Mouse (Mus musculus) heart, embryonic 16.5 days (tissue): ENCODE results near the gene Afap1. TPM values are rescaled to one million over a fixed set of nuclear protein-coding genes. Genes with fewer than 3 reads are reported as not detected.

ENCODE experiments used
- ATAC-seq: fragments of 200-750 bp; cut with Nextera tagmentation; replicated peaks from 2 replicates; pipeline ENCODE4 v1.8.0; 2017; ENCODE audit warnings: moderate number of reproducible peaks; ENCODE audit not compliant: insufficient read depth, low FRiP score; ENCODE audit errors: extremely low read depth
- H3K27ac ChIP-seq: fragments of 300-500 bp; sonication (generic); 2 replicates; pipeline ENCODE4 v1.5.1; 2014; ENCODE audit warnings: mild to moderate bottlenecking, low read length, control low read depth, moderate library complexity
- H3K27me3 ChIP-seq: fragments of 300-500 bp; sonication (generic); 2 replicates; pipeline ENCODE4 v1.6.1; 2014; ENCODE audit warnings: low read length, mixed read lengths; ENCODE audit not compliant: control insufficient read depth, insufficient read depth
- H3K36me3 ChIP-seq: fragments of 300-500 bp; sonication (generic); 2 replicates; pipeline ENCODE4 v1.6.1; 2014; ENCODE audit not compliant: control insufficient read depth, insufficient read depth
- H3K4me1 ChIP-seq: fragments of 300-500 bp; sonication (generic); 2 replicates; pipeline ENCODE4 v1.6.1; 2014; ENCODE audit warnings: low read length, mixed read lengths; ENCODE audit not compliant: control insufficient read depth, insufficient read depth
- H3K4me2 ChIP-seq: fragments of 300-500 bp; sonication (generic); 2 replicates; pipeline ENCODE4 v1.6.1; 2014; ENCODE audit warnings: low read depth, mild to moderate bottlenecking, control low read depth, low read length
- H3K4me3 ChIP-seq: fragments of 300-500 bp; sonication (generic); 2 replicates; pipeline ENCODE4 v1.5.1; 2014; ENCODE audit warnings: mild to moderate bottlenecking, control low read depth, low read length
- H3K9ac ChIP-seq: fragments of 300-500 bp; sonication (generic); 2 replicates; pipeline ENCODE4 v1.6.1; 2014; ENCODE audit warnings: low read length, control low read depth
- H3K9me3 ChIP-seq: fragments of 300-500 bp; sonication (generic); replicated peaks from 2 replicates; pipeline ENCODE4 v1.6.1; 2016; ENCODE audit warnings: low read length; ENCODE audit not compliant: control insufficient read depth
- WGBS: fragments of 180-500 bp; shearing (Covaris S2); extraction: QIAGEN DNeasy Blood & Tissue Kit; methylation state at CpG from one replicate; pipeline ENCODE4 v1.1.7; 2014; 5-methylcytosine and 5-hydroxymethylcytosine counted together
- polyA plus RNA-seq: library from polyadenylated mRNA; unstranded; fragments of >200 nt; fragmentation: Nextera tagmentation; extraction: Ambion mirVana; gene quantifications from 2 replicates; pipeline ENCODE4 v1.2.1, GENCODE M21; 2015

The Afap1 gene
- 22.6 and 24.5 TPM in 2 replicates for polyA plus RNA-seq

DNA sequence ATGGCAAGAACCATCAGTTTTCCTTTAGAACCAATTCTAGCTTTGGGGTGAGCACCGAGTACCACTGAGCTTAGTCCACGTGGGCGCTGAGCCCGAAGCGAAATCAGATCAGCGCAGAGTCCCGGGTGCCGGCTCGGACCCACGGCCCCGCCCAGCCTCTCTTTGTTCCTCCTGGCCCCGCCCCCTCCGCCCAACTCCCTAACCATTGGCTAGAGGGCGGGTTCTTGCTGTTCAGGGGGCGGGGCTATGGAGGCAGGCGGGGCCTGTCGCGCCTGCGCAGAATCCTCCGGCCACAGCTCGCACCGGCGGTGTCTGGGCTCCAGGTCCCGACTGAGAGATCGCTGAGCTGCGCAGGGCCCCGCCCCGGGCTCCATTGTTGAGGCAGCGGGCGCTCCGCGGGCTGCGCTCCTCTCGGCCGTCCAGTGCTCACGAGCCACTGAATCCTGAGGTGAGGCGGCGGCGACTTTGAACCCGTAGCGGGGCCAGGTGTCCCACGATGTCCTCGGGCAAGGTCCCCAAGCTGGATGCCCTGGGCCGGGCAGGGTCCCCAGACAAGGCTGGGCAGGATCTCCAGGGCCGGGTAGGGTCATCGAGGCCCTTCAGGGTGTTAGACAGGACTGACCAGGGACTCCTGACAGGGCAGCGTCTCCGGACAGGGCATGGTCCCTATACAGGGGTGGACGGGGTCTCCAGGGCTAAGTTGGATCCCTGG lies at the start of gene Afap1:
TSS of gene Afap1 (plus strand) at position 227 of the 712 bp plus-strand sequence.
- peak; percentile 93 for ATAC-seq
- Histone ChIP-seq H3K36me3 (no peaks in the 10 kb centered on the region; the same call in 1 of the 2 replicates), H3K27ac (peak within 1 kb of the TSS; percentile 90), H3K4me2 (peak within 1 kb of the TSS; percentile 95), H3K27me3 (0 out of 2 replicates have a peak, but pooled peaks cover 2% of the 10 kb centered on the region), H3K4me3 (peak within 1 kb of the TSS; percentile 94), H3K4me1 (peaks cover 36% of the 10 kb centered on the region), H3K9ac (peak within 1 kb of the TSS; percentile 99), H3K9me3 (no peaks in the 10 kb centered on the region)
- under 1% methylated on average over 49 of the region's 49 CpGs for WGBS

DNA sequence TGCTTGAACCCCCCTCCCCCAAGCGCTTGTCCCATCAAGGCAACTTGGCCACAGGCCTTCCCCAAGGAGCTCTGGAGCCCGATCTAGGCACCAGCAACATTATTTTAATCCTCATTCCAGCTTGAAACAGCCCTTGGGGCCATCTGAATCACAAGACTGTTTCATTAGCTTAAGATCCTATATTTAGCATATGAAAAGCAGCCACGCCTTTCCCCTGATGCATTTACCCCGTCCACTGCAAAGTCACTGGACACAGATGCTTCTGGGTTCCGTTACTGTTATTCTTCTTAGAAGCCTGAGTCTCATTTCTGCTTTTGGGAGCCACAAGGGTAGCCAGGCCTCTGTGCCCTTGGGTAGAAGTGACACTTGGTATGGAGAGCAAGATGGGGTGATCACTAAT lies 41.6 kb upstream of the Afap1 start:
- Histone ChIP-seq H3K9ac (no peak overlapping the region), H3K36me3 (no peaks in the 10 kb centered on the region), H3K27me3 (no peaks in the 10 kb centered on the region), H3K4me3 (no peak overlapping the region), H3K4me2 (no peak overlapping the region), H3K27ac (no peak overlapping the region), H3K4me1 (peaks cover 12% of the 10 kb centered on the region), H3K9me3 (no peaks in the 10 kb centered on the region)
- 53% methylated on average over 5 of the region's 5 CpGs for WGBS
- no peak for ATAC-seq

DNA sequence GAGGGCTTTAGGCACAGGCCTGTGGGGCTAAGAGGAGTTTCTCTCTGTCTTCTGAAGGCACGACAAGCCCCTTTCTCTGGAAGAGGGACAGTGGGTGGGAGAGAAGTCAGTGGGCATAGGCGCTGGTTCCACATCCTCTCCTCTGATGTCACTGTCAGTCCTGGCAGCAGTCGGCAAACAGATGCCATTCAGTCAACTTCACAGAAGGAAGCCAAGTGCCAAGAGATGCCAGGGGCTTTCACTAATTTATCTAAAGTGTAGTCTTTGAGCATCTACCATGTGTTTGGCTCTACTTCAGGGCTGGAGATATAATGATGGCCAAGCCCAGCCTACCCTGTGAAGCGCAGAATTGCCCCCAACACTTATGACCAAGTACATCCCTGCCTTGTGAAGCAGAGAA lies 39.7 kb upstream of the Afap1 start:
- no peaks in the 10 kb centered on the region for H3K9me3 ChIP-seq
- WGBS, result 86% methylated on average over 4 of the region's 4 CpGs
- H3K27me3 ChIP-seq, result no peaks in the 10 kb centered on the region

DNA sequence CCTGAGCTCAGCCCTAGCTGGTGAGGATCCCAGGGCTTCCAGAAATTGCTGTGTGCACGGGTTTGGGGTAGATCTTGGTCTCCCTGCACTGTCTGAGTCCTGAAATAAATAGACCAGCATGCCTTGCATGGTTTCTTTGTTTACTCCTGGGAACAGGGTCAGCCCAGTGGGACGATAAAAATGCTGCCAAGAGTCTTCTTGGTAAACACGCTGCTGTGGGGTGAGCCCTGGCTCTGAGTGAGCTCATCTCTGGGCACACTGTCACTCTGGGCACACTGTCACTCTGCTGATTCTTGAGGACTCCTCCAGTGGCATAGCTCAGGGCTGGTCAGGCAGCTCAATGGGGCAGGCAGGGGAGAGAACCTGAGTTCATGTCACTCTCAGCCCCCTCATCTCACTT lies 36.9 kb upstream of the Afap1 start:
- no peak for ATAC-seq
- H3K4me1 ChIP-seq, result peaks cover 5% of the 10 kb centered on the region
- peaks cover 5% of the 10 kb centered on the region; the same call in 1 of the 2 replicates for H3K27me3 ChIP-seq
- H3K9ac ChIP-seq, result no peak overlapping the region
- H3K36me3 ChIP-seq, result no peaks in the 10 kb centered on the region
- H3K9me3 ChIP-seq, result no peaks in the 10 kb centered on the region
- H3K4me3 ChIP-seq, result no peak overlapping the region
- 45% methylated on average over 3 of the region's 3 CpGs for WGBS
- no peak overlapping the region for H3K27ac ChIP-seq
- no peak overlapping the region for H3K4me2 ChIP-seq

More for the DNA sequence above, 39.7 kb upstream of the Afap1 start:
- Histone ChIP-seq H3K4me1 (peaks cover 12% of the 10 kb centered on the region), H3K36me3 (no peaks in the 10 kb centered on the region), H3K27ac (no peak overlapping the region), H3K4me2 (no peak overlapping the region), H3K9ac (no peak overlapping the region), H3K4me3 (no peak overlapping the region)
- no peak for ATAC-seq

DNA sequence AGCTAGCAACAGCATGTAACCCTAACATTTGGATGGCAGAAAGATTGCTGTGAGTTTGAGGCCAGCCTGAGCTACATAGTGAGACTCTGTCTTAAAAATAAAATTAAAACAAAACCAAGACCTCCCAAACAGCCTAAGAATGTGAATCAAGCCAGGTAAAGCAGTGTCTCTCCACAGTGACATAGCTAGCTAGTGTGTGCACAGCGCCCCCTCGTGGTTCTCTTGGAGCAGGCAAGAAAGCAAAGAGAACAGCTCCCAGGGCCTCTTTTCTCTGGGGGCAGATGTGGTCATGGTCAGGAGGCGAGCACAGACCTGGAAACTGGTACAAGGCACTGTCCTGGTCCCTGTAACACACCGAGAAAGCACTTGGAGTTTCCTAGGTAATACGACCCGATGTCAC lies 35.0 kb upstream of the Afap1 start:
- Histone ChIP-seq H3K4me1 (no peaks in the 10 kb centered on the region), H3K4me3 (no peak overlapping the region), H3K9me3 (no peaks in the 10 kb centered on the region), H3K4me2 (no peak overlapping the region), H3K27ac (no peak overlapping the region), H3K9ac (no peak overlapping the region), H3K27me3 (peaks cover 5% of the 10 kb centered on the region; the same call in 1 of the 2 replicates), H3K36me3 (no peaks in the 10 kb centered on the region)
- ATAC-seq, result peak; percentile 40; the same call in 1 of the 2 replicates
- 13% methylated on average over 6 of the region's 6 CpGs for WGBS

DNA sequence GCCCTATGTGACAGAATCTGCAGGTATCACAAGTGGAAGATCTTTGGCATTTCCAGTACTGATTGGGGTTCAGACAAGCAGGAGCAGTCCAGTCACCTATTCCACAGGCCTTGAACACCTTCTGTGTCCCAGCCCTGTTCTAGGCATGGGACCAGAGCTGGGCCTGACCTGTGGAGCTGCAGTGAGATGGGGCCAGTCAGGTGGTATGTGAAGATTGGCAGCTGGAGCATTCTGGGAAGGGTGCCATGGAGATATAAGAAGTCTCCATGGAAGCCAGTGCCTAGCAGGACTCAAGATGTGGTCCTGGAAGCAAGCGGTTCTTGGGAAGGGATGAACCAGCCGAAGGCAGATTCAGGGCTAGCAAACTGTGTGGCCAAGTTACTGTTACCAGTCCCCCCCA lies 31.7 kb upstream of the Afap1 start:
- Histone ChIP-seq H3K36me3 (no peaks in the 10 kb centered on the region), H3K9me3 (no peaks in the 10 kb centered on the region), H3K4me2 (no peak overlapping the region), H3K9ac (no peak overlapping the region), H3K4me1 (no peaks in the 10 kb centered on the region), H3K4me3 (no peak overlapping the region), H3K27me3 (peaks cover 5% of the 10 kb centered on the region; the same call in 1 of the 2 replicates), H3K27ac (no peak overlapping the region)
- 88% methylated on average over 2 of the region's 2 CpGs for WGBS
- no peak for ATAC-seq

DNA sequence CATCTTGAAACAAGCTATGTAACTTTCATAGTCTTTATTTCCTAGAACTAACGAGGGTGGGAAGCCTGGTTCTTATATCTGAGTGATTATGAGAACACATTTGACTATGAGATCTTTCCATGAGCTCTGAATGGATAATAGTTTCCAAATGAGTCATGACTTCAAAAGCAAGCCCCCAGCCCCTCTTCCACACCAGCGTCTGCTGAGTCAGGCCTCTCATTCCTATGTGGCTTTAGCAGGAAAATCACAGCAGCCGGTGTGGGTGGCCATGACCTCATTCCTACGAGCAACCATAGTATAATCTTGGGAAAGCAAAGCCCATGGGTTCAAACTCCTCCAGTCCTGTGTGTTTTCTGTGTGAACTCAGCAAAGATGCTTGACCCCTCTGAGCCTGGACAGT lies 23.1 kb upstream of the Afap1 start:
- WGBS, result 80% methylated on average over 4 of the region's 4 CpGs
- Histone ChIP-seq H3K4me1 (peaks cover 6% of the 10 kb centered on the region), H3K4me3 (no peak overlapping the region), H3K27me3 (no peaks in the 10 kb centered on the region), H3K27ac (no peak overlapping the region), H3K9me3 (no peaks in the 10 kb centered on the region), H3K36me3 (no peaks in the 10 kb centered on the region), H3K9ac (no peak overlapping the region), H3K4me2 (no peak overlapping the region)
- no peak for ATAC-seq

DNA sequence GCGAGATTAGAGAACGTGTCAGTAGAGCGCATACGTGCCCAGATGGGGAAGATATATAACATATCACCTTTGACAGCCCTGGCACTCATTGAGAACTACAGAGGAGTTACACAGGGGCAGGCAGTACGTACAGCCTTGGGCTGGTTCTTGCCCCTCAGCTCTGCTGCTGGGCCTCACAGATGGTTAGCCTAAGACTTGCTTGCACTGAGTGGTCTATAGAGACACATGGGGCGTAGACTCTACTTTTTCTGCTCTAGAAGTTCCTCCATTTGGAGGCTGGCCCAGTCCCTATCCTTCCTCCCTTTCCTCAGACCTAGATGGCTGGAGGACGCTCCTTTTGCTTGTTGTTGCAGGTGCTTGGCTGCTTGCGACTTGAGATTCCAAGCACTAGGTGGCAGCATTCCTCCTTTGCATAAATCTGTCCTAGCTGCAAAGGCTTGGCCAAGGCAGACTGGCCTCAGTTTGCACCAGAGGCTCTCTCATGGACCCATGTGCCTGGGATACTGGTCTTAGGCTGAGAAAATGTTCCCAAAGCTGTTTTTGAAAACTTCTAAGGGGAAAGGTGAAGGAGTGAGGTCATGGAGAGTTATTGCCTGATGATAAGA lies 22.6 kb upstream of the Afap1 start:
- ATAC-seq, result peak; percentile 31; the same call in 1 of the 2 replicates
- H3K4me3 ChIP-seq, result no peak overlapping the region
- no peaks in the 10 kb centered on the region for H3K36me3 ChIP-seq
- H3K27me3 ChIP-seq, result no peaks in the 10 kb centered on the region
- no peak overlapping the region for H3K4me2 ChIP-seq
- peaks cover 6% of the 10 kb centered on the region for H3K4me1 ChIP-seq
- H3K9ac ChIP-seq, result no peak overlapping the region
- WGBS, result 51% methylated on average over 8 of the region's 8 CpGs
- no peaks in the 10 kb centered on the region for H3K9me3 ChIP-seq
- no peak overlapping the region for H3K27ac ChIP-seq

DNA sequence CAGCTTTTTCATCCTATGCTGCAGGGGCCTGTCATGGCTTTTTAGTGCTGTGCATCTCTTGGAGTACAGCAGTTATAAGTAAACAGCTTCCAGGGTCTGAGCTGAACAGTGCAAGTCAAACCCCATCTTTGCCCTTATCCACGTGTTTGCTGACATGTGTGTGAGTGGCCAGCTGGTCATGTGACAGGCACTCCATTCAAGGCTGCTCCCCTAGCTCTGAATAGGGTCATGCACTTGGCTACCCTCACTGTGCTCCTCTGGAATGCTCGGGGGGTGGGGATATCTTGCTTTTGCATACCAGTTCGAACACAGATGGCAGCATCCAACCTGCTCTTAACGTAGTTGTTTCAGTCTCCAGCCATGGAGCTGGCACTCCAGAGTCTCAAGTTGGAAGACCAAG lies 19.7 kb upstream of the Afap1 start:
- H3K9me3 ChIP-seq, result no peaks in the 10 kb centered on the region
- no peaks in the 10 kb centered on the region for H3K36me3 ChIP-seq
- peaks cover 10% of the 10 kb centered on the region for H3K4me1 ChIP-seq
- H3K4me3 ChIP-seq, result no peak overlapping the region
- H3K9ac ChIP-seq, result no peak overlapping the region
- H3K4me2 ChIP-seq, result no peak overlapping the region
- H3K27me3 ChIP-seq, result no peaks in the 10 kb centered on the region; the same call in 1 of the 2 replicates
- no peak overlapping the region; the same call in 1 of the 2 replicates for H3K27ac ChIP-seq
- 19% methylated on average over 4 of the region's 4 CpGs for WGBS
- ATAC-seq, result peak; percentile 62
